Mouse (Mus musculus) ES-Bruce4 (cell line): ENCODE results near the gene Add1. TPM values are rescaled to one million over a fixed set of nuclear protein-coding genes. Genes with fewer than 3 reads are reported as not detected.

Experiments used
- H3K27ac ChIP-seq: 2 replicates; pipeline ENCODE4 v1.5.1; 2012; ENCODE audit warnings: low read length, inconsistent platforms; ENCODE audit not compliant: insufficient read depth
- H3K27me3 ChIP-seq: 2 replicates; pipeline ENCODE4 v1.6.1; 2012; ENCODE audit warnings: mild to moderate bottlenecking, low read length, inconsistent platforms; ENCODE audit not compliant: control insufficient read depth, poor library complexity, insufficient read depth, severe bottlenecking
- H3K36me3 ChIP-seq: 2 replicates; pipeline ENCODE4 v1.6.1; 2012; ENCODE audit warnings: inconsistent platforms, mild to moderate bottlenecking, low read length, moderate library complexity; ENCODE audit not compliant: control insufficient read depth, poor library complexity, insufficient read depth, severe bottlenecking
- H3K4me1 ChIP-seq: one replicate; pipeline ENCODE4 v1.8.1; 2011; ENCODE audit warnings: low read length; ENCODE audit not compliant: control insufficient read depth, insufficient read depth
- H3K4me3 ChIP-seq: 2 replicates; pipeline ENCODE4 v1.5.1; 2011; ENCODE audit warnings: low read depth, mild to moderate bottlenecking, low read length
- H3K9ac ChIP-seq: 2 replicates; pipeline ENCODE4 v1.6.1; 2012; ENCODE audit warnings: low read depth, mild to moderate bottlenecking, inconsistent platforms; ENCODE audit not compliant: poor library complexity, severe bottlenecking
- H3K9me3 ChIP-seq: replicated peaks from 2 replicates; pipeline ENCODE4 v1.6.1; 2012; ENCODE audit warnings: mild to moderate bottlenecking, low read length, inconsistent platforms; ENCODE audit not compliant: control insufficient read depth, poor library complexity, insufficient read depth, severe bottlenecking
- CTCF ChIP-seq: IDR thresholded peaks from one replicate; pipeline ENCODE4 v1.8.1; 2011; ENCODE audit warnings: low read depth, low read length
- EP300 ChIP-seq: IDR thresholded peaks from 2 replicates; pipeline ENCODE4 v1.6.1; 2011; ENCODE audit warnings: low read depth, low read length; ENCODE audit not compliant: insufficient read depth
- POLR2A ChIP-seq: IDR thresholded peaks from one replicate; pipeline ENCODE4 v1.8.1; 2011; ENCODE audit warnings: low read length; ENCODE audit not compliant: insufficient read depth
- polyA plus RNA-seq: library from polyadenylated mRNA; stranded (reverse); fragments of >200 nt; gene quantifications from 2 replicates; pipeline ENCODE4 v1.2.4, GENCODE M21; 2011; ENCODE audit warnings: low read depth; ENCODE audit not compliant: missing spikeins, insufficient read depth, insufficient read length

The Add1 gene
- 71.7 and 76.9 TPM in 2 replicates for polyA plus RNA-seq

DNA sequence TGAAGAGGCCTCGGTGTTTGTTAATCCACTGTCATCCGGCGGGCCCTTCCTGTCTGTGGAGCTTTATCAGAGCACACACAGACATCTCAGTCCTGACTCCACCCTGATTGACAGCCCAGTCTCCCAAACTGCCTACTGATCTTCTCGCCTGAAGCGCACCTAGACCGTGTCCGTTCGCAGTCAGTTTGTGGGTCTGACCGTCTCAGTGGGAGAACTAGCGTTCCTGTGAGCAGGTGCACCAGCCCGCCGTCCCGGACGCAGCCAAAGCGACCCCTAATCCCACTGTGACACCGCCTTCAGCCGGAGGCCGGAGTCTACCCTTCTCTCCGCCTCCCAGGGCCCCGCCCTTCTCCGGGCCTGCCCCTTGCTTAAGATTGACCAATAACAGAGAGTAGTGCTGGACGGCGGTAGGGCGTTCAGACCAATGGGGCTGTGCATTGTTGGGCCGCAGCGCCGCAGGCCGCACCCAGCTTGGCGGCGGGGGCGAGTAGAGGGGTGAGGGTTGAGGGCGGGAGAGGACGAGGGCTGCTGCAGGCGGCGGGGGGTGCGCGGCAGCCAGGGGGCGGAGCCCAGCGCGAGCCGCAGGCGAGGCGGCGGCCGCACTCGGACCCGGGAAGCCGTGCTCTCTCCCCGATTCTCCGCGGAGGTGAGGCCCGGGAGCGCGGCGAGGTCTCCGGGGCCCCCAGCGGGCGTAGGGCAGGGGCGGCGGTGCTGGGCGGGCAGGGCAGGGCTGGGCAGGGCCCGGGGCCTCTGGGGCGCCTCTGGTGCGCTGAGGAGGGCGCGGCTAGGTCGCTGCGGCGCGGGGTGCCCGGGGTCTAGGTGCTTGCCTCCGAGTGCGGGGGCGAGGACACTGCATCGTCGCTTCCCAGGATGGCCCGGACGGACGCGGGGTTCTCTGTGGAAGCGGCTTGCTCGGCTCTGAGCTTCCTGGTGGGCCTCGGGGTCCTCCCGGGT, at the start of gene Add1:
Gene Add1 (plus strand): TSS at position 397 of the 954 bp plus-strand sequence.
- Histone ChIP-seq H3K9me3 (no peaks in the 10 kb centered on the region), H3K4me3 (peak within 1 kb of the TSS; percentile 97), H3K27ac (peak within 1 kb of the TSS; percentile 15; the same call in 1 of the 2 replicates), H3K9ac (peak within 1 kb of the TSS; percentile 90), H3K36me3 (no peaks in the 10 kb centered on the region), H3K4me1 (peaks cover 2% of the 10 kb centered on the region), H3K27me3 (no peaks in the 10 kb centered on the region)
- TF ChIP-seq EP300 (no peak), POLR2A (peak; percentile 91)

DNA sequence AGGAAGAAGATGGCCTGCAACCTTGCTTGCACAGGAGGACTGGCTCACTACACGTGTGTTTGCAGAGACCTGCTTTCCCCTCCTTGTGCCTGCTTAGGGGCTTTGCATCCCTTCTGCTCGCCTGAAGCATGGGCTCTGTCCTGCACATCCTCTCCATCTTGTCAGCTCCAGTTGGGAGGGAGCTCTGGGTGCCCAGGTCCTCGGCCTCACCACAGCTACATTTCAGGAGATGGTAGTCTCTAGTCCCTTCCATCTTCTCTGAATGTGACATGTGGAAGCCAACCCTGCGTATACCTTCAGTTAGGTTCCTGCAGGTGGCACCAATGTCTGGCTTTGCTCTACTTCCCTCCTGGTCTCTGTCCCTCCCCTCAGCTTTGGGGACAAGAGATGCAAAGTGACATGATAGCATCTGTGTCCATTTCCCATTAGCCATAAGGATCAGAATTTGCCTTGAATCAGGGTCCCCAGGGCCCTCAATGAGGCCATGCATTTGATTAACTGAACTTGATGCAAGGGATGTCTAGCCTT, 49.4 kb upstream of the Add1 start:
- Histone ChIP-seq H3K4me1 (no peaks in the 10 kb centered on the region), H3K4me3 (no peak overlapping the region), H3K27ac (no peak overlapping the region), H3K9ac (no peak overlapping the region), H3K36me3 (no peaks in the 10 kb centered on the region), H3K27me3 (no peaks in the 10 kb centered on the region), H3K9me3 (no peaks in the 10 kb centered on the region)
- TF ChIP-seq POLR2A = no peak
- TF ChIP-seq EP300 = no peak
- TF ChIP-seq CTCF = no peak

DNA sequence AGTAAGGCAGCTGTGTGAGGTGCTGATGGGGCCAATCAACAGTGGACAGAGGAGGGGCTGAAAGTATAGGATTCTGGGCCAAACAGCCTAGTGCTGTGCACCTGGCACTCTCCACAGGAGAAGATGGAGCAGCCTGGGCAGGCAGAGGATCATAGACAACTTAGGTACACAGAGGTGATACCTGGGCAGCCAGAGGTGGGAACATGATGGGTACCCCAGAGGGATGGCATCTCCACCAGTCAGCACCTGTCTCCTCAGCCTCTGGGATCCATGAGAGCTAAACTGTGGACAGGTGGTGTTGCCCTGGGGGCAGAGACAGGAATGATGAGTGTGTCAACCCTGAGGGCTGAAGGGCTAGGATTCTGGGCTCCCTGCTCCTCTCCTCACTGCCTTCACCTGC, 49.0 kb upstream of the Add1 start:
- H3K27ac ChIP-seq = no peak overlapping the region
- H3K4me3 ChIP-seq = no peak overlapping the region
- H3K36me3 ChIP-seq = no peaks in the 10 kb centered on the region
- TF ChIP-seq EP300 (no peak), POLR2A (no peak), CTCF (no peak)
- no peaks in the 10 kb centered on the region for H3K4me1 ChIP-seq
- no peaks in the 10 kb centered on the region for H3K27me3 ChIP-seq
- no peak overlapping the region for H3K9ac ChIP-seq
- no peaks in the 10 kb centered on the region for H3K9me3 ChIP-seq

DNA sequence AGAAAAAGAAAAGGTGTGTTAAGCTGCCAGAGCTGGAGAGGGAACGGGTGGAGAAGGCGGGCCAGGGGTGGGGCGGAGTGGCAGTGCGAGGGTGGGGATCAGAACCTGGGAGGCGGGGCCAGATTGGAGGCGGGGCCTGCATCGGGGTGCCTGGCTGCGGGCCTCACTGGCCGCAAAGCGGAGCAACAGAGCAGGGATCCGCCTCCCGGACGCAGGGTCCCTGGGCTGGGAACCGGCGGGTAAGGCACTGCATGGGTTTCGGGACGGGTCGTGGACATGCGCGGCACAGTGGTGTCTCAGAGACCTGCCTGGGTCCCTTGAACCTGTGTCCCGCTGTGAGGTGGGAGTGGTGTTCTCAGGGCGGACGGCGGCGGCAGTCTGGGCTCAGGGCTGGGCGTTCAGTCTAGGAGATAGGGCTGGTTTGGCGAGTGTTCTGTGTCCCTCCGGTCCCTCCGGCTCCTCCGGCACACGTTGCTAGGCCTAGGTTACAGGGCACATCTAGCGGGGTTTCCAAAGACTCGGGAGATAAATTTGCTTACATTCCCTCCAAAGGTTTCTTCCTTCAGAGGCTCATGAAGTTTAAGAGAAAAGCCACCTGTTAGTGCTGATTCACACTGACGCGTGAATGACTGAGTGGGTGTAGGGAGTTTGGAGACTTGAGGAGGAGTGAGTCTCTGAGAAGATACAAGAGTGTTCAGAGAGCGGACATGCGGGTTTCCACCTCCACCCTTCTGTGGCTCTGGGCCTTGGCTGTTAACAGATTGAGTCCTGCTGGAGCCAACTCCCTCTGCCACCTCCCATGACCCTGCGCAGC, 47.6 kb upstream of the Add1 start, which contains the start of gene Sh3bp2:
Gene Sh3bp2 (plus strand): TSS at position 176 of the 814 bp plus-strand sequence.
- Histone ChIP-seq H3K4me1 (no peaks in the 10 kb centered on the region), H3K4me3 (peak within 1 kb of the TSS; percentile 76), H3K27me3 (no peaks in the 10 kb centered on the region), H3K9ac (peak within 1 kb of the TSS; percentile 61), H3K27ac (no peak within 1 kb of the TSS), H3K9me3 (no peaks in the 10 kb centered on the region), H3K36me3 (no peaks in the 10 kb centered on the region)
- no peak for TF ChIP-seq CTCF
- no peak for TF ChIP-seq EP300
- TF ChIP-seq POLR2A = no peak

DNA sequence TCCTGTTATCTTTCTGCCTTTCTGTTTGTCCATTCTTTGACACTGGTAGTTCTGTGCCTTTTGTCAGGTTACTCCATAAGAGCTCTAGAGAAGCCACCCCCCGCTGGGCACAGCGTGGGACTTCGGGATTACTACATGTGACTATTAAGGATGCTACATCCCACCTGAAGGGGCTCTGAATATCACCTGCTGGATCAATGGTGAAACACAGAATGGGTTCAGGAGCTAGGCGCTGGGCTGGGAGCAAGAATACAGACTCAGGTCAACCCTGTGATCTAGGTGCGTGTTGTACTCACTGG, 47.0 kb upstream of the Add1 start:
- TF ChIP-seq POLR2A (no peak), EP300 (no peak), CTCF (no peak)
- peak overlapping the region; percentile 24 for H3K4me3 ChIP-seq
- no peaks in the 10 kb centered on the region for H3K27me3 ChIP-seq
- peak overlapping the region; percentile 61; the same call in 1 of the 2 replicates for H3K9ac ChIP-seq
- no peaks in the 10 kb centered on the region for H3K9me3 ChIP-seq
- H3K36me3 ChIP-seq = no peaks in the 10 kb centered on the region
- H3K27ac ChIP-seq = no peak overlapping the region
- no peaks in the 10 kb centered on the region for H3K4me1 ChIP-seq
